Mouse (Mus musculus) heart, postnatal 0 days (tissue): ENCODE data around the gene Pdzd2.

Experiments used
- CTCF ChIP-seq: IDR thresholded peaks from 2 replicates; pipeline ENCODE4 v1.5.1; 2016; ENCODE audit warnings: antibody characterized with exemption, control low read depth, low read depth
- EP300 ChIP-seq: IDR thresholded peaks from 2 replicates; pipeline ENCODE4 v1.6.1; 2016; ENCODE audit warnings: antibody characterized with exemption, low read depth

- TF ChIP-seq CTCF (no peak), EP300 (no peak)
Measured at GRCm38 (mm10) chr15:12358384-12358783, 381.3 kb downstream of the Pdzd2 start.
